Mouse (Mus musculus) olfactory bulb, adult 2 months (tissue): Measurements from ENCODE around the gene Cul5.

Source experiments
- CTCF ChIP-seq: fragments of 200-500 bp; IDR thresholded peaks from 2 replicates; pipeline ENCODE4 v1.5.1; 2012; ENCODE audit warnings: low read depth, mild to moderate bottlenecking, low read length, moderate library complexity; ENCODE audit not compliant: insufficient read depth
- POLR2A ChIP-seq: fragments of 200-500 bp; IDR thresholded peaks from 2 replicates; pipeline ENCODE4 v1.6.1; 2012; ENCODE audit warnings: mild to moderate bottlenecking, low read depth, low read length, moderate library complexity; ENCODE audit not compliant: insufficient read depth

DNA sequence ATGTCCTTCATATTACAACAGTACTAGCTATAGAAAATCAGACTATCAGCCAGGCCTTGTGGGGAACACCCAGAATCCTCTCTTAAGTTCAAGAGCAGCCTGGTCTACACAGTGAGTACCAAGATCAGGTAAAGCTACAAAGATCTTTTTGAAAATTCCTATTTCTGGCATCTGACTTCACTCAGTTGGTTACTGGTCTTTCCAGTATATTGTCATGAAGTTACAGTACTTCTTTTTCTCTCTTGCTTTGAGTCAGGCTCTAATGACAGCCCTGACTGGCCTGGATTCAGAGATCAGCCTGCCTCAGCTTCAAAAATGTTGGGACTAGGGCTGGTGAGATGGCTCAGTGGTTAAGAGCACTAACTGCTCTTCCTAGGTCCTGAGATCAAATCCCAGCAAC, 4.4 kb downstream of the Cul5 start:
- TF ChIP-seq POLR2A (no peak), CTCF (no peak)
